Mouse (Mus musculus) ES-E14 (cell line): ENCODE data around the gene Acaca.

Experiments
- HCFC1 ChIP-seq: IDR thresholded peaks from 2 replicates; pipeline ENCODE4 v1.6.1; 2012; ENCODE audit warnings: low read length, inconsistent platforms, borderline replicate concordance; ENCODE audit not compliant: insufficient read depth
- MAFK ChIP-seq: IDR thresholded peaks from 2 replicates; pipeline ENCODE4 v1.6.1; 2014; ENCODE audit warnings: mild to moderate bottlenecking, low read depth, low read length, inconsistent platforms; ENCODE audit not compliant: insufficient read depth

- TF ChIP-seq HCFC1 (no peak), MAFK (no peak)
Measured at GRCm38 (mm10) chr11:84081901-84082300, 47.6 kb upstream of the Acaca start.
